Mouse (Mus musculus) CH12.LX (cell line): ENCODE results near the gene Mkrn3. TPM values are rescaled to one million over a fixed set of nuclear protein-coding genes. Genes with fewer than 3 reads are reported as not detected.

Source experiments
- DNase-seq: peaks from one replicate; pipeline ENCODE4 v3.0.0-alpha.2; 2013; ENCODE audit errors: extremely low read depth
- H3K27ac ChIP-seq: 2 replicates; pipeline ENCODE4 v1.5.1; 2012; ENCODE audit warnings: low read depth, mild to moderate bottlenecking, control low read depth, moderate library complexity; ENCODE audit not compliant: insufficient read depth
- H3K27me3 ChIP-seq: replicated peaks from 2 replicates; pipeline ENCODE3; 2012; ENCODE audit warnings: inconsistent platforms
- H3K36me3 ChIP-seq, 2 experiments: replicated peaks in 1 of 2; 2 replicates each; pipeline versions ENCODE3 to v1.6.1; 2012; ENCODE audit warnings: inconsistent platforms in 1 of 2, low read length in 1 of 2, mild to moderate bottlenecking in 1 of 2, mixed read lengths in 1 of 2, moderate library complexity in 1 of 2; ENCODE audit not compliant: control insufficient read depth in 1 of 2, insufficient read depth in 1 of 2
- H3K4me1 ChIP-seq, 2 experiments: 2 replicates each; pipeline ENCODE4 v1.6.1; 2012; ENCODE audit warnings: inconsistent platforms in 1 of 2, moderate library complexity in 1 of 2; ENCODE audit not compliant: insufficient read depth in 2 of 2, control insufficient read depth in 1 of 2
- H3K4me2 ChIP-seq: 2 replicates; pipeline ENCODE4 v1.6.1; 2012; ENCODE audit warnings: low read depth, mild to moderate bottlenecking, control low read depth; ENCODE audit not compliant: poor library complexity, insufficient read depth, severe bottlenecking
- H3K4me3 ChIP-seq, 3 experiments: fragments of 150-350 bp in 1 of 3; sonication (generic) in 1 of 3; replicated peaks in 1 of 3; 2 replicates each; pipeline versions ENCODE3 to v1.5.1; 2011 to 2012; ENCODE audit warnings: low read depth in 2 of 3, low read length in 2 of 3, mild to moderate bottlenecking in 2 of 3, moderate library complexity in 2 of 3, control low read depth in 1 of 3, improper control_type of control experiment in 1 of 3, inconsistent platforms in 1 of 3, mixed read lengths in 1 of 3; ENCODE audit not compliant: poor library complexity in 1 of 3
- H3K79me2 ChIP-seq: replicated peaks from 2 replicates; pipeline ENCODE4 v1.6.1; 2012; ENCODE audit warnings: mild to moderate bottlenecking, moderate library complexity; ENCODE audit not compliant: control insufficient read depth, poor library complexity, insufficient read depth, severe bottlenecking; ENCODE audit errors: extremely low read depth
- H3K9ac ChIP-seq: 2 replicates; pipeline ENCODE4 v1.6.1; 2012; ENCODE audit warnings: low read depth, mild to moderate bottlenecking, control low read depth, moderate library complexity; ENCODE audit not compliant: insufficient read depth
- H3K9me3 ChIP-seq: replicated peaks from 2 replicates; pipeline ENCODE3; 2012; ENCODE audit warnings: low read length, inconsistent platforms, mixed read lengths
- CHD2 ChIP-seq: IDR thresholded peaks from 2 replicates; pipeline ENCODE4 v1.6.1; 2011; ENCODE audit warnings: low read length, improper control_type of control experiment
- CTCF ChIP-seq, 2 experiments: IDR thresholded peaks in 1 of 2; conservative IDR thresholded peaks in 1 of 2; 2 replicates each; pipeline ENCODE4 v1.5.1; 2011 to 2012; ENCODE audit warnings: low read depth in 2 of 2, low read length in 2 of 2, improper control_type of control experiment in 1 of 2, inconsistent platforms in 1 of 2, mild to moderate bottlenecking in 1 of 2, moderate library complexity in 1 of 2
- EP300 ChIP-seq: IDR thresholded peaks from 2 replicates; pipeline ENCODE4 v1.6.1; 2011; ENCODE audit warnings: low read length, improper control_type of control experiment
- HCFC1 ChIP-seq: IDR thresholded peaks from 2 replicates; pipeline ENCODE4 v1.6.1; 2012; ENCODE audit warnings: low read depth, mild to moderate bottlenecking, inconsistent platforms, low read length, improper control_type of control experiment
- IRF4 ChIP-seq: IDR thresholded peaks from 2 replicates; pipeline ENCODE4 v1.6.1; 2014; ENCODE audit warnings: low read depth, mild to moderate bottlenecking, inconsistent platforms, low read length, improper control_type of control experiment
- JUN ChIP-seq: IDR thresholded peaks from 2 replicates; pipeline ENCODE4 v1.6.1; 2011; ENCODE audit warnings: low read depth, mild to moderate bottlenecking, low read length, improper control_type of control experiment, moderate library complexity; ENCODE audit not compliant: insufficient read depth
- MAFK ChIP-seq: IDR thresholded peaks from 2 replicates; pipeline ENCODE4 v1.6.1; 2011; ENCODE audit warnings: low read length, improper control_type of control experiment; ENCODE audit not compliant: insufficient replicate concordance
- MAZ ChIP-seq: IDR thresholded peaks from 2 replicates; pipeline ENCODE4 v1.6.1; 2012; ENCODE audit warnings: low read depth, mild to moderate bottlenecking, inconsistent platforms, low read length, improper control_type of control experiment, moderate library complexity
- MEF2A ChIP-seq: IDR thresholded peaks from 2 replicates; pipeline ENCODE4 v1.6.1; 2014; ENCODE audit warnings: low read depth, mild to moderate bottlenecking, inconsistent platforms, low read length, improper control_type of control experiment, borderline replicate concordance
- MXI1 ChIP-seq: IDR thresholded peaks from 2 replicates; pipeline ENCODE4 v1.6.1; 2011; ENCODE audit warnings: mild to moderate bottlenecking, low read depth, low read length, improper control_type of control experiment
- MYC ChIP-seq: IDR thresholded peaks from 2 replicates; pipeline ENCODE4 v1.6.1; 2011; ENCODE audit warnings: low read depth, mild to moderate bottlenecking, improper control_type of control experiment, low read length
- NRF1 ChIP-seq: IDR thresholded peaks from 2 replicates; pipeline ENCODE4 v1.6.1; 2014; ENCODE audit warnings: low read depth, mild to moderate bottlenecking, inconsistent platforms, low read length, improper control_type of control experiment, moderate library complexity
- POLR2A ChIP-seq: IDR thresholded peaks from 2 replicates; pipeline ENCODE4 v1.6.1; 2011; ENCODE audit warnings: low read depth, mild to moderate bottlenecking, improper control_type of control experiment, low read length
- RAD21 ChIP-seq: IDR thresholded peaks from 2 replicates; pipeline ENCODE4 v1.6.1; 2011; ENCODE audit warnings: low read depth, mild to moderate bottlenecking, low read length, improper control_type of control experiment, moderate library complexity
- RCOR1 ChIP-seq: conservative IDR thresholded peaks from 2 replicates; pipeline ENCODE4 v1.6.1; 2012; ENCODE audit warnings: low read depth, mild to moderate bottlenecking, inconsistent platforms, low read length, improper control_type of control experiment
- TBP ChIP-seq: conservative IDR thresholded peaks from 2 replicates; pipeline ENCODE4 v1.6.1; 2011; ENCODE audit warnings: low read depth, low read length, improper control_type of control experiment
- USF2 ChIP-seq: conservative IDR thresholded peaks from 2 replicates; pipeline ENCODE4 v1.6.1; 2011; ENCODE audit warnings: low read depth, low read length, improper control_type of control experiment
- ZC3H11A ChIP-seq: IDR thresholded peaks from 2 replicates; pipeline ENCODE4 v1.6.1; 2012; ENCODE audit warnings: low read depth, mild to moderate bottlenecking, inconsistent platforms, low read length, improper control_type of control experiment
- ZMIZ1 ChIP-seq: IDR thresholded peaks from 2 replicates; pipeline ENCODE4 v1.6.1; 2012; ENCODE audit warnings: low read depth, mild to moderate bottlenecking, inconsistent platforms, low read length, improper control_type of control experiment
- dilution Hi-C: fragments of 300-500 bp; cut with MboI; formaldehyde crosslinking; loops from 2 replicates; pipeline ENCODE4 v1.14.3; 2020; ENCODE audit warnings: low sequenced_read_pairs; ENCODE audit not compliant: extremely low pct_unique_long_range_greater_than_20kb, extremely low pct_ligation_motif_present
- in situ Hi-C: fragments of 300-500 bp; cut with MboI; formaldehyde crosslinking; loops from 3 replicates; pipeline ENCODE4 v1.14.3; 2019; ENCODE audit warnings: low sequenced_read_pairs, low pct_ligation_motif_present, low pct_unique_long_range_greater_than_20kb, mixed read lengths
- polyA plus RNA-seq: library from polyadenylated mRNA; unstranded; fragments of >175 nt; gene quantifications from 2 replicates; pipeline ENCODE4 v1.2.1, GENCODE M21; 2012; ENCODE audit warnings: low read depth; ENCODE audit not compliant: insufficient read length
- total RNA-seq, 2 experiments: library from RNA; depleted of rRNA; stranded (reverse); fragments of 300-350 nt in 1 of 2; fragments of >200 nt in 1 of 2; gene quantifications; 2 replicates each; pipeline ENCODE4 v1.2.3; 2012 to 2014

Gene Mkrn3
- total and polyA plus RNA-seq, 3 experiments = 0.11 TPM; not detected in 2

- Histone ChIP-seq H3K9ac (no peak overlapping the region), H3K4me3 (no peak overlapping the region), H3K9me3 (peaks cover 29% of the 10 kb centered on the region), H3K27ac (no peak overlapping the region), H3K4me1 (no peaks in the 10 kb centered on the region), H3K36me3 (no peaks in the 10 kb centered on the region), H3K27me3 (no peaks in the 10 kb centered on the region), H3K79me2 (no peaks in the 10 kb centered on the region), H3K4me2 (no peak overlapping the region)
- DNase-seq = no peak
- in situ Hi-C loops = no loop called here
- no peak for TF ChIP-seq CHD2
- TF ChIP-seq ZMIZ1 = no peak
- TF ChIP-seq NRF1 = no peak
- no peak for TF ChIP-seq HCFC1
- no peak for TF ChIP-seq TBP
- no peak for TF ChIP-seq USF2
- no peak for TF ChIP-seq IRF4
- TF ChIP-seq RAD21 = no peak
- dilution Hi-C loops = no loop called here
Observed at GRCm38 (mm10) chr7:62407803-62408202, 12.1 kb downstream of the Mkrn3 start.

GRCm38 (mm10) chr7:62406573-62407050 is 13.3 kb downstream of the Mkrn3 start:
- Histone ChIP-seq H3K27me3 (no peaks in the 10 kb centered on the region), H3K79me2 (no peaks in the 10 kb centered on the region), H3K9ac (no peak overlapping the region), H3K36me3 (no peaks in the 10 kb centered on the region), H3K4me3 (no peak overlapping the region), H3K27ac (no peak overlapping the region), H3K9me3 (peaks cover 27% of the 10 kb centered on the region), H3K4me2 (no peak overlapping the region), H3K4me1 (no peaks in the 10 kb centered on the region)
- no peak for DNase-seq
- dilution Hi-C loops = no loop called here
- in situ Hi-C loops = no loop called here
- TF ChIP-seq POLR2A (no peak), JUN (no peak), MAZ (no peak), MEF2A (no peak), CTCF (conservative IDR thresholded peaks at IDR 0.05 in 1 of 2, IDR thresholded peaks at IDR 0.05 in 1 of 2; ENCODE audit: low read depth in 2 of 2, low read length in 2 of 2) (no peak), MAFK (no peak), MYC (no peak), ZC3H11A (no peak), RCOR1 (no peak), MXI1 (no peak), EP300 (no peak)
